Mouse (Mus musculus) gastrocnemius, postnatal 4 days (tissue): ENCODE measurements around the gene Dram1. TPM values are rescaled to one million over a fixed set of nuclear protein-coding genes. Genes with fewer than 3 reads are reported as not detected.
A peak's percentile ranks its signal among the peaks of the same experiment; 100 is the strongest.

Experiments used
- DNase-seq, 2 experiments: peaks; one replicate each; pipeline ENCODE4 v3.0.0; 2021 to 2022; ENCODE audit warnings: low spot score in 2 of 2, mixed read lengths in 2 of 2
- total RNA-seq, 2 experiments: library from RNA; stranded (reverse); gene quantifications; 2 replicates each; pipeline ENCODE4 v1.2.3; 2021

Gene Dram1
- total RNA-seq, 2 experiments from 2014 or later, result 4.2 to 4.9 TPM

GRCm38 (mm10) chr10:88351411-88352103, 27.3 kb downstream of the Dram1 start:
- no peak for DNase-seq

GRCm38 (mm10) chr10:88350687-88351086, 28.2 kb downstream of the Dram1 start:
- no peak for DNase-seq

GRCm38 (mm10) chr10:88349800-88350199, 29.1 kb downstream of the Dram1 start:
- DNase-seq, result no peak

GRCm38 (mm10) chr10:88346454-88347245, 32.2 kb downstream of the Dram1 start:
- no peak for DNase-seq

GRCm38 (mm10) chr10:88345899-88346401, 32.9 kb downstream of the Dram1 start:
- DNase-seq, result no peak

- no peak for DNase-seq
Measured at GRCm38 (mm10) chr10:88341368-88341767, 37.5 kb downstream of the Dram1 start.

GRCm38 (mm10) chr10:88340660-88341059, 38.2 kb downstream of the Dram1 start:
- no peak for DNase-seq

GRCm38 (mm10) chr10:88330695-88331094, 48.2 kb downstream of the Dram1 start:
- no peak for DNase-seq

- no peak for DNase-seq
Measured at GRCm38 (mm10) chr10:88328056-88328450, 50.8 kb downstream of the Dram1 start.

GRCm38 (mm10) chr10:88327160-88328055, 51.5 kb downstream of the Dram1 start:
- DNase-seq, result peak; percentile 52 to 74

- no peak for DNase-seq
Measured at GRCm38 (mm10) chr10:88321739-88322138, 57.1 kb downstream of the Dram1 start.

GRCm38 (mm10) chr10:88320714-88321416, 58.0 kb downstream of the Dram1 start:
- no peak for DNase-seq

GRCm38 (mm10) chr10:88318179-88318578, 60.7 kb downstream of the Dram1 start:
- DNase-seq, result no peak

- no peak for DNase-seq
Measured at GRCm38 (mm10) chr10:88317151-88317550, 61.7 kb downstream of the Dram1 start.

GRCm38 (mm10) chr10:88314841-88315240, 64.0 kb downstream of the Dram1 start:
- no peak for DNase-seq

GRCm38 (mm10) chr10:88309851-88310250, 69.0 kb downstream of the Dram1 start:
- no peak for DNase-seq

GRCm38 (mm10) chr10:88306235-88306634, 72.6 kb downstream of the Dram1 start:
- DNase-seq, result no peak

- peak; percentile 62 to 76 for DNase-seq
Measured at GRCm38 (mm10) chr10:88304302-88304701, 74.6 kb downstream of the Dram1 start.

- DNase-seq, result no peak
Measured at GRCm38 (mm10) chr10:88303079-88303478, 75.8 kb downstream of the Dram1 start.

GRCm38 (mm10) chr10:88301802-88302470, 76.9 kb downstream of the Dram1 start:
- DNase-seq, result no peak
